11 mouse cellular contexts compared by ENCODE assay signal in genomic region chr4:59808396-59808795, GRCm38 (mm10). TPM values are rescaled to one million over a fixed set of nuclear protein-coding genes. Genes with fewer than 3 reads are reported as not detected.
A peak's percentile ranks its signal among the peaks of the same experiment; 100 is the strongest.
DNase-seq lines count a peak whose midpoint lies in the region; ATAC-seq lines count a peak whose summit lies in the region.
"Had no signal": no experiment of that assay in that cellular context is flagged by ENCODE, and none has a peak within 500 bp of the region (broad histone marks: within the 10 kb centered on the region; RNA-seq: fewer than 3 reads in every experiment).

No protein-coding gene starts in this region.

- ATAC-seq in kidney, embryonic 16.5 days (ENCODE audit: low FRiP score, low TSS enrichment): no peak
- ATAC-seq in granulocyte monocyte progenitor cell, adult 5-6 weeks (replicated peaks; ENCODE audit: poor library complexity, severe bottlenecking): peak; percentile 59
- ATAC-seq: forebrain, embryonic 13.5 days had no signal

- no peak overlapping the region for H3K4me2 ChIP-seq in kidney, embryonic 16.5 days (replicated peaks; ENCODE audit: low read depth, low read length)

- H3K36me3 ChIP-seq in kidney, embryonic 16.5 days (ENCODE audit: insufficient read depth, low read length): no peaks in the 10 kb centered on the region

- no peak overlapping the region for H3K4me3 ChIP-seq in kidney, embryonic 16.5 days (ENCODE audit: low read length)

- DNase-seq in kidney, adult 9 months: peak; percentile 40
- peak; percentile 32 for DNase-seq in thymus, postnatal 0 days (ENCODE audit: low spot score)
- DNase-seq in thymus, postnatal 10 days (ENCODE audit: low spot score in 2 of 2): no peak
- peak; percentile 50 for DNase-seq in thymus, postnatal 4 days
- DNase-seq in yolk sac, embryonic 10.5 days (ENCODE audit: low spot score): no peak
- no peak for DNase-seq in adrenal gland, adult 2 months
- DNase-seq: heart, postnatal 14 days; right cerebral cortex, postnatal 14 days had no signal

- H3K9me3 ChIP-seq in kidney, embryonic 16.5 days (ENCODE audit: low read length): no peaks in the 10 kb centered on the region
- H3K9me3 ChIP-seq: forebrain, embryonic 13.5 days had no signal

- peaks cover 11% of the 10 kb centered on the region; the same call in 1 of the 2 replicates for H3K4me1 ChIP-seq in kidney, embryonic 16.5 days (ENCODE audit: insufficient read depth, low read length)

- H3K27ac ChIP-seq in kidney, embryonic 16.5 days (ENCODE audit: low read length): no peak overlapping the region
- H3K27ac ChIP-seq: forebrain, embryonic 13.5 days had no signal

- no peaks in the 10 kb centered on the region for H3K27me3 ChIP-seq in kidney, embryonic 16.5 days (ENCODE audit: insufficient read depth, low read length)

- H3K9ac ChIP-seq in kidney, embryonic 16.5 days (replicated peaks; ENCODE audit: low read length): no peak overlapping the region
- H3K9ac ChIP-seq: forebrain, embryonic 13.5 days had no signal

- WGBS in kidney, embryonic 16.5 days: 76% methylated on average over 5 of the region's 5 CpGs

RNA-seq across cellular contexts. Expression of gene Snx30, which starts 2.8 kb away (rescaled TPM):
- polyA plus RNA-seq in kidney, embryonic 16.5 days (2015; fragmentation: Nextera tagmentation; extraction: Ambion mirVana): 6.6 and 7.3 TPM in 2 replicates
- polyA plus RNA-seq in thymus, postnatal 0 days (2015; fragmentation: Nextera tagmentation; extraction: Ambion mirVana): 14.5 and 16.8 TPM in 2 replicates
- 18.8 and 23.8 TPM in 2 replicates for total RNA-seq in granulocyte monocyte progenitor cell, adult 5-6 weeks (2014; fragmentation: Nextera tagmentation)
- total RNA-seq in granulocyte monocyte progenitor cell, adult 5-6 weeks (2017): 21.7 and 25.8 TPM in 2 replicates
- total RNA-seq in adrenal gland, adult 2 months (2021): 1 to 10 TPM; 5.3 to 6.6 TPM
- 0.90 and 2.4 TPM in 2 replicates for polyA plus RNA-seq in adrenal gland, adult 2 months (2012; rRNA removed)

RNA-seq across cellular contexts. Expression of gene Inip, which starts 7.0 kb away (rescaled TPM):
- polyA plus RNA-seq in kidney, embryonic 16.5 days (2015; fragmentation: Nextera tagmentation; extraction: Ambion mirVana): 57.1 and 60.3 TPM in 2 replicates
- 83.7 and 93.0 TPM in 2 replicates for polyA plus RNA-seq in thymus, postnatal 0 days (2015; fragmentation: Nextera tagmentation; extraction: Ambion mirVana)
- 49.9 and 71.0 TPM in 2 replicates for total RNA-seq in granulocyte monocyte progenitor cell, adult 5-6 weeks (2014; fragmentation: Nextera tagmentation)
- total RNA-seq in granulocyte monocyte progenitor cell, adult 5-6 weeks (2017): 55.9 and 60.1 TPM in 2 replicates
- total RNA-seq in adrenal gland, adult 2 months (2021): 10 to 100 TPM; 16.1 to 18.0 TPM
- 5.0 and 6.7 TPM in 2 replicates for polyA plus RNA-seq in adrenal gland, adult 2 months (2012; rRNA removed)

Comparison
In these comparisons a context has a peak if more than half of its experiments do, and no peak if none do; other contexts are left out.
1. DNase-seq: peak in kidney, adult 9 months (single experiment), thymus, postnatal 0 days (single experiment) and thymus, postnatal 4 days (single experiment); none in thymus, postnatal 10 days (0 of 2), yolk sac, embryonic 10.5 days (single experiment) and adrenal gland, adult 2 months (single experiment).